Mouse (Mus musculus): ENCODE data around the gene Zfp831. TPM values are rescaled to one million over a fixed set of nuclear protein-coding genes. Genes with fewer than 3 reads are reported as not detected.

The Zfp831 gene
- polyA plus RNA-seq, 1 experiment: 0.08 TPM

- H3K36me3 ChIP-seq (replicated peaks; ENCODE audit: low read length): no peaks in the 10 kb centered on the region
- no peaks in the 10 kb centered on the region for H3K9me3 ChIP-seq
- H3K4me1 ChIP-seq: peaks cover 21% of the 10 kb centered on the region
- no peak for TF ChIP-seq GATA1 (IDR thresholded peaks at IDR 0.05; ENCODE audit: borderline replicate concordance, low read length)
- no peak for TF ChIP-seq FLI1 (IDR thresholded peaks at IDR 0.05; ENCODE audit: low read length)
- no peak overlapping the region for H3K4me3 ChIP-seq (replicated peaks)
- H3K27me3 ChIP-seq (replicated peaks): peaks cover 37% of the 10 kb centered on the region
Observed at GRCm38 (mm10) chr2:174605442-174606087, 37.8 kb upstream of the Zfp831 start.

GRCm38 (mm10) chr2:174606376-174606775 lies 37.0 kb upstream of the Zfp831 start:
- no peaks in the 10 kb centered on the region for H3K9me3 ChIP-seq
- no peak for TF ChIP-seq GATA1 (IDR thresholded peaks at IDR 0.05; ENCODE audit: borderline replicate concordance, low read length)
- no peak for TF ChIP-seq FLI1 (IDR thresholded peaks at IDR 0.05; ENCODE audit: low read length)
- H3K27me3 ChIP-seq (replicated peaks): peaks cover 29% of the 10 kb centered on the region
- H3K36me3 ChIP-seq (replicated peaks; ENCODE audit: low read length): no peaks in the 10 kb centered on the region
- H3K4me3 ChIP-seq (replicated peaks): no peak overlapping the region
- H3K4me1 ChIP-seq: peaks cover 19% of the 10 kb centered on the region

- no peaks in the 10 kb centered on the region for H3K9me3 ChIP-seq
- H3K4me1 ChIP-seq: peaks cover 13% of the 10 kb centered on the region
- TF ChIP-seq GATA1 (IDR thresholded peaks at IDR 0.05; ENCODE audit: borderline replicate concordance, low read length) (no peak), FLI1 (IDR thresholded peaks at IDR 0.05; ENCODE audit: low read length) (no peak)
- no peak overlapping the region for H3K4me3 ChIP-seq (replicated peaks)
- peaks cover 10% of the 10 kb centered on the region for H3K27me3 ChIP-seq (replicated peaks)
- H3K36me3 ChIP-seq (replicated peaks; ENCODE audit: low read length): no peaks in the 10 kb centered on the region
Observed at GRCm38 (mm10) chr2:174609892-174610291, 33.4 kb upstream of the Zfp831 start.

- H3K9me3 ChIP-seq: no peaks in the 10 kb centered on the region
- no peak for TF ChIP-seq FLI1 (IDR thresholded peaks at IDR 0.05; ENCODE audit: low read length)
- TF ChIP-seq GATA1 (IDR thresholded peaks at IDR 0.05; ENCODE audit: borderline replicate concordance, low read length): no peak
- H3K4me3 ChIP-seq (replicated peaks): no peak overlapping the region
Observed at GRCm38 (mm10) chr2:174612386-174613063, 30.8 kb upstream of the Zfp831 start.

GRCm38 (mm10) chr2:174613221-174613620 lies 30.1 kb upstream of the Zfp831 start:
- no peaks in the 10 kb centered on the region for H3K9me3 ChIP-seq
- TF ChIP-seq GATA1 (IDR thresholded peaks at IDR 0.05; ENCODE audit: borderline replicate concordance, low read length): no peak
- no peak for TF ChIP-seq FLI1 (IDR thresholded peaks at IDR 0.05; ENCODE audit: low read length)
- H3K4me3 ChIP-seq (replicated peaks): no peak overlapping the region
- no peaks in the 10 kb centered on the region for H3K36me3 ChIP-seq (replicated peaks; ENCODE audit: low read length)
- H3K27me3 ChIP-seq (replicated peaks): peaks cover 4% of the 10 kb centered on the region
- H3K4me1 ChIP-seq: peaks cover 13% of the 10 kb centered on the region

More at GRCm38 (mm10) chr2:174612386-174613063, 30.8 kb upstream of the Zfp831 start:
- Histone ChIP-seq H3K27me3 (replicated peaks) (peaks cover 4% of the 10 kb centered on the region), H3K4me1 (peaks cover 13% of the 10 kb centered on the region), H3K36me3 (replicated peaks; ENCODE audit: low read length) (no peaks in the 10 kb centered on the region)

GRCm38 (mm10) chr2:174613921-174614441 lies 29.4 kb upstream of the Zfp831 start:
- no peaks in the 10 kb centered on the region for H3K36me3 ChIP-seq (replicated peaks; ENCODE audit: low read length)
- H3K9me3 ChIP-seq: no peaks in the 10 kb centered on the region
- H3K27me3 ChIP-seq (replicated peaks): peaks cover 4% of the 10 kb centered on the region
- H3K4me3 ChIP-seq (replicated peaks): peak overlapping the region; percentile 77
- TF ChIP-seq GATA1 (IDR thresholded peaks at IDR 0.05; ENCODE audit: borderline replicate concordance, low read length) (no peak), FLI1 (IDR thresholded peaks at IDR 0.05; ENCODE audit: low read length) (no peak)
- H3K4me1 ChIP-seq: peaks cover 13% of the 10 kb centered on the region

- Histone ChIP-seq H3K4me1 (0 out of 2 replicates have a peak, but pooled peaks cover 2% of the 10 kb centered on the region), H3K27me3 (replicated peaks) (peaks cover 8% of the 10 kb centered on the region), H3K9me3 (no peaks in the 10 kb centered on the region), H3K36me3 (replicated peaks; ENCODE audit: low read length) (no peaks in the 10 kb centered on the region), H3K4me3 (replicated peaks) (no peak overlapping the region)
- no peak for TF ChIP-seq GATA1 (IDR thresholded peaks at IDR 0.05; ENCODE audit: borderline replicate concordance, low read length)
- no peak for TF ChIP-seq FLI1 (IDR thresholded peaks at IDR 0.05; ENCODE audit: low read length)
Observed at GRCm38 (mm10) chr2:174621881-174622280, 21.5 kb upstream of the Zfp831 start.

GRCm38 (mm10) chr2:174624430-174624829 lies 18.9 kb upstream of the Zfp831 start:
- Histone ChIP-seq H3K4me3 (replicated peaks) (no peak overlapping the region), H3K9me3 (no peaks in the 10 kb centered on the region), H3K36me3 (replicated peaks; ENCODE audit: low read length) (no peaks in the 10 kb centered on the region), H3K4me1 (peaks cover 6% of the 10 kb centered on the region), H3K27me3 (replicated peaks) (peaks cover 10% of the 10 kb centered on the region)
- TF ChIP-seq FLI1 (IDR thresholded peaks at IDR 0.05; ENCODE audit: low read length): no peak
- TF ChIP-seq GATA1 (IDR thresholded peaks at IDR 0.05; ENCODE audit: borderline replicate concordance, low read length): no peak

GRCm38 (mm10) chr2:174627021-174627420 lies 16.3 kb upstream of the Zfp831 start:
- no peaks in the 10 kb centered on the region for H3K36me3 ChIP-seq (replicated peaks; ENCODE audit: low read length)
- no peaks in the 10 kb centered on the region for H3K9me3 ChIP-seq
- peaks cover 6% of the 10 kb centered on the region for H3K27me3 ChIP-seq (replicated peaks)
- TF ChIP-seq GATA1 (IDR thresholded peaks at IDR 0.05; ENCODE audit: borderline replicate concordance, low read length) (no peak), FLI1 (IDR thresholded peaks at IDR 0.05; ENCODE audit: low read length) (no peak)
- H3K4me1 ChIP-seq: peaks cover 9% of the 10 kb centered on the region
- no peak overlapping the region for H3K4me3 ChIP-seq (replicated peaks)

- Histone ChIP-seq H3K9me3 (peaks cover 5% of the 10 kb centered on the region; the same call in 1 of the 2 replicates), H3K36me3 (replicated peaks; ENCODE audit: low read length) (no peaks in the 10 kb centered on the region)
- no peak for TF ChIP-seq GATA1 (IDR thresholded peaks at IDR 0.05; ENCODE audit: borderline replicate concordance, low read length)
- no peak for TF ChIP-seq FLI1 (IDR thresholded peaks at IDR 0.05; ENCODE audit: low read length)
Observed at GRCm38 (mm10) chr2:174629299-174629850, 14.0 kb upstream of the Zfp831 start.

More at GRCm38 (mm10) chr2:174629299-174629850, 14.0 kb upstream of the Zfp831 start:
- Histone ChIP-seq H3K4me1 (peaks cover 9% of the 10 kb centered on the region), H3K27me3 (replicated peaks) (peaks cover 9% of the 10 kb centered on the region), H3K4me3 (replicated peaks) (no peak overlapping the region)
